Mouse (Mus musculus): ENCODE results near the gene Map2k3. TPM values are rescaled to one million over a fixed set of nuclear protein-coding genes. Genes with fewer than 3 reads are reported as not detected.

The Map2k3 gene
- polyA plus RNA-seq, 1 experiment, result 17.3 TPM

- DNase-seq (ENCODE audit: extremely low spot score in 1 of 2, low spot score in 1 of 2), result no peak
Measured at GRCm38 (mm10) chr11:60924498-60924897, 7.3 kb upstream of the Map2k3 start.

DNA sequence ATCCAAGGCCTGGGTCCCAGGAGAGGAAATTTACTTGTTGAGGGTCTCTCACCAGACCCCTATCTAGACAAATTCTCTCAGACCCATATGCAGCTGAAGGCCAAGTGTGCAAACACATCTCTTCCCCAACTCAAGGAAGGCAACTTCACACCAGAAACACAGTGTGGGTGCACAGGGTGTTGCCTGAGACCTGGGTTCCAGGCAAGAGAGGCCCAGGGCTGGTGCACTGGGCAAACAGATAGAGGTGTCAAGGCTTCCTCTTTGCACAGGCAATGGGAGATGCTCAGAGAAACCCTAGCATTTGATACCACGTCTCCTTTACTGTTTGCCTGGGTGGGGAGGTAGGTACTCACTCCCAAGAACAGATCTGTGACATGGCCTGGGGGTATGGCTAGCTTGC is 6.9 kb upstream of the Map2k3 start:
- no peak for DNase-seq (ENCODE audit: extremely low spot score in 1 of 2, low spot score in 1 of 2)

DNA sequence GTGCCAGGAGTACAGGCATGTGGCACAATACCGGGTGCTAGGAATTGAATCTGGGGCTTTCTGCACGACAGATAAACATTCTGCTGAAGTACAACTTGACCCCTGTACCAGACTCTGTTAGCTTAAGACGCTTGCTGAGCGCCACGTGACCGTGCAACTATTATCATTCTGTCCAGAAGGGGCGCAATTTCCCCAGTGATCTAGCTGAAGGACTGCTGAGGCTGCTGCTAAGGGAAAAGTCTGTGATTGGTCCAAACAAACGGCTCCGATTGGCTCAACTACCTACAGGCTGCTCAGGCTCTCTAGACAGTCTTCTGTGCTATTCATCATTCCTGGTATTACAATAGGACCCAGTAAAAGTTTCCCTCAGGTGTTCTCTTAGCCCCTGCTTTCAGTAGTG is 4.6 kb upstream of the Map2k3 start:
- DNase-seq (ENCODE audit: extremely low spot score in 1 of 2, low spot score in 1 of 2), result peak; percentile 87 to 97

GRCm38 (mm10) chr11:60930724-60931281 is 1.0 kb upstream of the Map2k3 start:
- DNase-seq (ENCODE audit: extremely low spot score in 1 of 2, low spot score in 1 of 2), result no peak

- DNase-seq (ENCODE audit: extremely low spot score in 1 of 2, low spot score in 1 of 2), result no peak
Measured at GRCm38 (mm10) chr11:60931282-60931868, 458 bp upstream of the Map2k3 start.

- no peak for DNase-seq (ENCODE audit: extremely low spot score in 1 of 2, low spot score in 1 of 2)
Measured at GRCm38 (mm10) chr11:60932503-60933020, 729 bp downstream of the Map2k3 start.

GRCm38 (mm10) chr11:60933178-60933930 is 1.5 kb downstream of the Map2k3 start:
- no peak for DNase-seq (ENCODE audit: extremely low spot score in 1 of 2, low spot score in 1 of 2)

DNA sequence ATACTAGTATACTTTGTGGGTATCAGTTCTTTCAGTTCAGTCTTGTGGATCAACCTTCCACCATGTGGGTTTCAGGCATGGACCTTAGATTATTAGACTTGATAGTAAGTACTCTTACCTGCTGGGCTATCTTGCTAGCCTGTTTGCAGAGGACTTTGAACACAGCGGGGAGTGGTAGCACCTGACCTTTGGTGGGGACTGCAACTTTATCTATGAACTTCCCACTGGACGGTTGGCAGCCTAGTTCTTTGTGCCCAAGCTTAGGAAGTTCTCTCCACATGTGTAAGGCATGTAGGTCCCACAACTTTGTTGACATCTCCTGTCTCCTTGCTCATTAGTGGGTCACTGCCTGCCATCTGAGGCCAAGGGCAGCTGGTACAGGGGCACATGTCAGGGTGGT is 3.0 kb downstream of the Map2k3 start:
- no peak for DNase-seq (ENCODE audit: extremely low spot score in 1 of 2, low spot score in 1 of 2)

DNA sequence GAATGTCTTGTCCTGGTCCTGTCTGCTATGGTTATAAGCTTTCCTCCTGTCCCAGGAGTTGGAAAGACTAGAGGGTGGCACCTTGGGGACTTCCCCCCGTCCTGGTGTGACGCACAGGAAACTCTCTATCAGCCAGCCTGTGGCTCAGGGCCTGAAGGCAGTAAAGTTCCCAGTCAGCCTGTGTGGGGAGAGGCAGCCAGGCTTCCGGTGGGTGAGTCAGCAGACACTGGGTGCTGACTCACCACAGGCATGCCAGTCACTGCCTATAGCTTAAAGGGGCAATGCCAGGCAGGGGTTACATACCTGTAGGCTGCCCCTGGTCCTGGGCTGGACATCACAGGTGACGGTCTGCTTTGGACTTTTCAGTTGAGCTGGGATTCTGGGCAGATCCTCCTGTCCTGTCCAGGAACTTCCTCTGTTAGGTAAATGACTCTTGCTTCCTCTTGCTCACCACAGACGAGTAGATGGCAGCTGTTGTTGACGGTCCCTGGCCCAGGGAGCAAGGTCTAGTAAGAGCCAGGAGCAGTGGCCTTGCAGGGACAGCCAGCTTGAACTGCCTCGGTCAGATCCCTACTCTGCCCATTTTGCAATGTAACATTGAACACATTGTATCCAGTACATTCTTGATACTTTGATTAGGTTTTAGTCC is 3.6 kb downstream of the Map2k3 start:
- DNase-seq (ENCODE audit: extremely low spot score in 1 of 2, low spot score in 1 of 2), result peak in 1 of 2 experiments; percentile 59

- no peak for DNase-seq (ENCODE audit: extremely low spot score in 1 of 2, low spot score in 1 of 2)
Measured at GRCm38 (mm10) chr11:60935975-60936373, 4.1 kb downstream of the Map2k3 start.

DNA sequence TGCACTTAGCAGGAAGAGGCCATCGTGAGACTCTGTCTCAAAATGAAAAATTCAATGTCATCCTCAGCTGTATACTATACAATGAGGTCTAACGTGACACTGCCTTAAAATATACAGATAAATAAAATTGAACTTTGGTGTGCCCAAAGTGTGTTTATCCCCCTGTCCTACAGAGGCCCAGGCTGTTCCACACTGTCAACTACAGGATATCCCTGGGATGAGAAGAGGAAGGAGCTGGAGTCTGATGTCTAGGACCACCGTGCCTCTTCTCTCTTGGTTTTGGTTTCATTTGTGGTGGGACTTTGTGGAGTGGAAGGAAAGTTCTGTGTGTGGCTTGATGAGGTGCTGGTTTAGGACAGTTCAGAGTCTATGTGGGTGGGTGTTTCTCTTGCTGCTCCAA is 5.8 kb downstream of the Map2k3 start:
- no peak for DNase-seq (ENCODE audit: extremely low spot score in 1 of 2, low spot score in 1 of 2)

DNA sequence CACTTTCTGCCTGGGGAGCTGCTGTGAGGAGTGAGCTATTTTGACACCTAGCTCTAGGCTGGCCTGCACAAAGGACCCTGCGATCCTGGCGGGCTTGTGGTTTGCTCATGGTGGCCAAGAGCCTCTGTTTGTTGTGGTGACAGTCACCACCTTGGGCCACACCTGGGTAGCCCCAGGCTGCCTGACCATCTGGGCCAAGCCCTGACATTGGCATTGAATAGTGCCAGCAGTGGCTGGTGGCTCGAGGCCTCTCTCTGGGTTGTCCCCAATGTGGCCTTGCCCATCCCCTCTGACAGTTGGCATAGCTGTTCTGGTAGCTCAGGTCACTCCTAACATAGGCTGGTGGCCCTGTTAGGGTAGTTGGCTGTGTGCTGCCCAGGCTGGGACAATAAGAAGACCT is 7.7 kb downstream of the Map2k3 start:
- DNase-seq (ENCODE audit: extremely low spot score in 1 of 2, low spot score in 1 of 2), result no peak

DNA sequence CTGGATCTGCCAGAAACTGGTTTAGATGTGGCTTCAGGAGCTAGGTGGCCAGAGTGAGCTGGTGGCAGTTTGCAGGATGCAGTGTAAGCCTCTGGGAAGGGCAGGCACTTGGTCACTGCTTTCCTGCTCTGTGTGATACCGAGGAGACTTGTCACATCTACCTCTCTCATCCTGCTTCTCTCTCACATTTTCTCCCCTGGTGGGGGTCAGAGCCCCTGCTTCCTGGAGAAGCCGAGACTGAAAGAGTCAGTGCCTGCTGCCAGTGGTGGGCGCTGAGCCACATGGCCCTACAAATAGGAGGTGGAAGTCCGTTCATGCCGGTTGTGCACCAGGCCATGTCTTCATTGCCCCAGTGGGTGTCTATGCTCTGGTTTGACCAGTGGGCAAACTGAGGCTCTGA is 8.7 kb downstream of the Map2k3 start:
- DNase-seq (ENCODE audit: extremely low spot score in 1 of 2, low spot score in 1 of 2), result no peak

DNA sequence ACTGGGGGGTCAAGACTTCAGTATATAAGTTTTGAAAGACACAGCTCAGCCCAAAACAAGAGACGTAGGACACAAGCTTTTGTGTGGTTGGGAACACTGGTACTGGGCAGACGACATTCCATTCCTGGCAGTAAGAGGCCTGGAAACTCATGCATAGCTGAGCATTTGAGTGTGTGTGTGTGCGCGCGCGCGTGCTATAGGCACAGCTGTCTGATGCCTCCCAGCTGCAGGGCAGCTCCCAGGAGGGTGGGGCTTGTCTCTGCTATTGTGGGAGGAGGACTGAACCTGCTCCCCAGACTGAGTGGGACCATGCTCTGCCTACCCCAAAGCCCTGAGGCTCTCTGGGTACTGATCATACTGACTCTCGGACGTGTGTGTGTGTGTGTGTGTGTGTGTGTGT is 9.5 kb downstream of the Map2k3 start:
- no peak for DNase-seq (ENCODE audit: extremely low spot score in 1 of 2, low spot score in 1 of 2)

DNA sequence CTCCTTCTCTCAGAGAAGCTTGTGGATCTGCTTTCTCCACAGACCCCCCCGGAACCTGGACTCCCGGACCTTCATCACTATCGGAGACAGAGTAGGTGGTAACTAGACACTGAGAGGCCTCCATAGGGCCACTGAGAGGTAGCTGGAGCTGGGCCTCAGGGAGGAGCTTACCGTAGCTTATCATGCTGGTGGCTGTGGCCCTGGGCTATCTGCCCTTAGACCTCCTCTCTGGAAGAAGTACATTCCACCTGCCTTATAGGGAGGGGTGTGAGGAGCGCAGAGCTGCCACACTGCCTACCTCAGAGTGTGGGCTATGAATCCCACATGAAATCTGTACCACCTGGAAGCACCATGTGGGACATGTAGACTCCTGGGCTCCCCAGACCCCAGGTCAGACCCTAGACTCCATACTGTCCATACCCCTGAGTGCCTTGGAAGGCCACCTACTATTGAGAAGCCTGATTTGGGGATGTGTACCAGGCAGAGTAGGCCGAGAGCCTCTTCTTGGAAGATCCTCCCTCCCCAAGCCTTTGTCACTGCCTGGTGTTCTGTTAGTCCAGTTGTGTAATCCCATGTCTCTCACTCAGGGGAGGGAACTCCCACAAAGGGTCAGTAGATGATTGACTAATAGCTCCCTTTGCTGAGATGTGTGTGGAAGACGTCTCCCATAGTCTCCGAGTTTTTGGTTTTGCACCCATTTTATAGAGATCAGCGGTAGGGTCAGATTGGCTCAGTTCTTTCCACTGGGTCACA is 10.6 kb downstream of the Map2k3 start:
- DNase-seq (ENCODE audit: extremely low spot score in 1 of 2, low spot score in 1 of 2), result no peak

GRCm38 (mm10) chr11:60945003-60945402 is 13.2 kb downstream of the Map2k3 start:
- no peak for DNase-seq (ENCODE audit: extremely low spot score in 1 of 2, low spot score in 1 of 2)

DNA sequence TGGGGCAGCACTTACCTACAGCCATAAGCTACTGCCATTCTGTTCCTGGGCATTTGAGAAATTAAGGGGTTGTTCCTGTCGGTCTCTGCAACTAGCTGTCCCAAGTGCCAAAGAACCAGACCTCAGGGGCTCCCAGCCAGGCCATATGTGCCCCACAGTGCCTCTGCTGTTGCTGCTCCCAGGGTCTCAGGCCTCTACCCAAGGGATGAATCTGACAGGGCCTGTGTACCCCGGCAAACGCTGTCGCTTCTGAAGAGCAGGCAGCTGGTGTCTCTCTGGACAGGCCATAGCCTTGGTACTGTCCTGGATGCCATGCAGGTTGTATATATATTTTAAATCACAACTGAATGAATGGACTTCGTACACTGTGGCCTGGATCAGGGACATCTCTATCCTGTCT is 20.1 kb downstream of the Map2k3 start:
- DNase-seq (ENCODE audit: extremely low spot score in 1 of 2, low spot score in 1 of 2), result no peak

GRCm38 (mm10) chr11:60952362-60952761 is 20.5 kb downstream of the Map2k3 start:
- no peak for DNase-seq (ENCODE audit: extremely low spot score in 1 of 2, low spot score in 1 of 2)

GRCm38 (mm10) chr11:60952986-60953385 is 21.2 kb downstream of the Map2k3 start:
- no peak for DNase-seq (ENCODE audit: extremely low spot score in 1 of 2, low spot score in 1 of 2)

DNA sequence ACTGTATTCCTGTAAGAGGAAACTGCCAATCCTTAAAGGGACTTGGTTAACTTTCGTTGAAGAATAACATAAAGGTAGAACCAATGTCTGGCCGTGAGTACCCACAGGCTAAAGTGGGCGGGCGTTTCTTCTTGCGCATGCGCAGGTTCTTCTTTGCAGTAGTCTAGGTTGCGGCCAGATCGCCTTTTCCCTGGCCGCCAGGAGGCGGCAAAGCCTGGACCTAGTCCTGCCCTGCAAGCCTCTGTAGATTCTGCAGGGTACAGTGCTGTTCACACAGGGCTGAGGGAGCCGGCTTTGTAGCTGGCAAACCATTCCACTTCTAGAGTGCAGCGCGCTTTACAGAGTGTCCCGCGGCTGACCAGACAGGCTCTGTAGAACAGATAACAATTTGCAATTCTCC is 22.0 kb downstream of the Map2k3 start:
- peak; percentile 78 to 91 for DNase-seq (ENCODE audit: extremely low spot score in 1 of 2, low spot score in 1 of 2)
